Mouse (Mus musculus) myocyte (in vitro differentiated cells): Measurements from ENCODE around the gene Galt. TPM values are rescaled to one million over a fixed set of nuclear protein-coding genes. Genes with fewer than 3 reads are reported as not detected.
A peak's percentile ranks its signal among the peaks of the same experiment; 100 is the strongest.

Experiments used
- H3K27me3 ChIP-seq: one replicate; pipeline ENCODE4 v1.6.1; 2011; ENCODE audit not compliant: control insufficient read depth, insufficient read depth, insufficient read length
- H3K36me3 ChIP-seq: one replicate; pipeline ENCODE4 v1.6.1; 2011; ENCODE audit not compliant: control insufficient read depth, insufficient read depth
- H3K4me2 ChIP-seq: one replicate; pipeline ENCODE4 v1.6.1; 2011; ENCODE audit warnings: low read depth, control low read depth
- H3K4me3 ChIP-seq: one replicate; pipeline ENCODE4 v1.5.1; 2011; ENCODE audit warnings: mild to moderate bottlenecking, control low read depth, moderate library complexity
- H3K79me2 ChIP-seq: one replicate; pipeline ENCODE4 v1.6.1; 2011; ENCODE audit not compliant: control insufficient read depth, insufficient read depth
- H3ac ChIP-seq: one replicate; pipeline ENCODE4 v1.6.1; 2011; ENCODE audit not compliant: control insufficient read depth, insufficient read length
- CEBPB ChIP-seq: IDR thresholded peaks from 2 replicates; pipeline ENCODE4 v1.6.1; 2011; ENCODE audit warnings: mild to moderate bottlenecking, moderate library complexity; ENCODE audit not compliant: poor library complexity, insufficient read depth, severe bottlenecking
- E2F4 ChIP-seq: IDR thresholded peaks from one replicate; pipeline ENCODE4 v1.6.1; 2011; ENCODE audit warnings: mild to moderate bottlenecking, control low read depth, moderate library complexity; ENCODE audit not compliant: insufficient read depth
- MAX ChIP-seq: IDR thresholded peaks from one replicate; pipeline ENCODE4 v1.6.1; 2011; ENCODE audit warnings: low read depth, mild to moderate bottlenecking, control low read depth
- MYOD1 ChIP-seq, 3 experiments: IDR thresholded peaks; one replicate each; pipeline ENCODE4 v1.6.1; 2011; ENCODE audit warnings: control low read depth in 2 of 3, low read depth in 2 of 3, mild to moderate bottlenecking in 2 of 3, moderate library complexity in 1 of 3; ENCODE audit not compliant: insufficient read length in 2 of 3, control insufficient read depth in 1 of 3
- MYOG ChIP-seq, 3 experiments: IDR thresholded peaks; one replicate each; pipeline ENCODE4 v1.6.1; 2011; ENCODE audit warnings: control low read depth in 2 of 3, low read depth in 2 of 3, mild to moderate bottlenecking in 2 of 3; ENCODE audit not compliant: insufficient read length in 2 of 3, control insufficient read depth in 1 of 3, insufficient read depth in 1 of 3
- POLR2A ChIP-seq: IDR thresholded peaks from one replicate; pipeline ENCODE4 v1.6.1; 2011; ENCODE audit warnings: low read depth, mild to moderate bottlenecking, control low read depth, moderate library complexity; ENCODE audit not compliant: insufficient read length
- POLR2AphosphoS2 ChIP-seq: IDR thresholded peaks from one replicate; pipeline ENCODE4 v1.6.1; 2011; ENCODE audit warnings: low read depth, control low read depth; ENCODE audit not compliant: insufficient read length
- REST ChIP-seq: IDR thresholded peaks from one replicate; pipeline ENCODE4 v1.6.1; 2011; ENCODE audit warnings: mild to moderate bottlenecking, control low read depth, moderate library complexity; ENCODE audit not compliant: insufficient read depth, insufficient read length
- SRF ChIP-seq: IDR thresholded peaks from one replicate; pipeline ENCODE4 v1.6.1; 2011; ENCODE audit warnings: low read depth; ENCODE audit not compliant: control insufficient read depth, insufficient read length
- TCF12 ChIP-seq: IDR thresholded peaks from one replicate; pipeline ENCODE4 v1.6.1; 2011; ENCODE audit warnings: mild to moderate bottlenecking, control low read depth; ENCODE audit not compliant: poor library complexity, insufficient read depth, severe bottlenecking
- TCF3 ChIP-seq: IDR thresholded peaks from one replicate; pipeline ENCODE4 v1.6.1; 2011; ENCODE audit warnings: low read depth, control low read depth; ENCODE audit not compliant: insufficient read length
- USF1 ChIP-seq: IDR thresholded peaks from one replicate; pipeline ENCODE4 v1.6.1; 2011; ENCODE audit warnings: low read depth, mild to moderate bottlenecking, control low read depth, moderate library complexity
- polyA plus RNA-seq: library from polyadenylated mRNA; unstranded; fragments of >200 nt; fragmentation: generic; extraction: Trizol; gene quantifications from one replicate; pipeline ENCODE4 v1.2.1, GENCODE M21; 2012; ENCODE audit warnings: missing spikeins

Galt gene
- 2.1 TPM for polyA plus RNA-seq

DNA sequence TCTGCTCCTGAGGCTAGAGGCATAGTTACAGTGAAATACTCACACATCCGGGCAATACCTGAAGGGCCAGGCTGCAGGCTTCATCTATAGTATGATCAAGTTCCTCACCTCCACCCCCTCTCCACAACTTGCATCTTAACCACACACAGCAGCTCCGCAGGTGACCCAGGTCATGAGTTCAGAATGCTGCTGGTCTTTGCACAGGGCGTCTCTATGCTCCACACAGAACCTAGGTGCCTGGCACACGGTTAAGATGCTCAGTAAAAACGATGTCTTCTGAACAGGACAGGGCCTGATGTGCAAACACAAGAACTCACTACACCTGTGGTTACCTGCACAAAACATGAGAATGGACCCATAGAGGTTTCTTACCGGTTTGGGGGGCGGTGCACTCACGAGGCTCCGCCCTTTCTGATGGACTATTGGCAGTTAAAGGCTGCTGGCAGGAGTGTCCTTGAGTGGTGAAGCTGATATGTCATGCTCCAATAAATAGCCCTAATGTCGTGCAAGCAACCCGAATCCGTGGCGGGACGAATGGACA, at the start of gene Galt:
Galt (plus strand) TSS at position 432 of the 541 bp plus-strand sequence.
- Histone ChIP-seq H3K27me3 (no peaks in the 10 kb centered on the region), H3K79me2 (no peaks in the 10 kb centered on the region), H3K36me3 (no peaks in the 10 kb centered on the region), H3K4me3 (peak within 1 kb of the TSS; percentile 45), H3K4me2 (peak within 1 kb of the TSS; percentile 99), H3ac (peak within 1 kb of the TSS; percentile 29)
- TF ChIP-seq POLR2A (no peak), MYOD1 (IDR thresholded peaks at IDR 0.05; ENCODE audit: control insufficient read depth in 1 of 3, insufficient read length in 2 of 3, low read depth in 2 of 3) (no peak), USF1 (no peak), REST (no peak), E2F4 (no peak), CEBPB (no peak), MAX (no peak), TCF3 (no peak), MYOG (IDR thresholded peaks at IDR 0.05; ENCODE audit: control insufficient read depth in 1 of 3, insufficient read depth in 1 of 3, insufficient read length in 2 of 3, low read depth in 2 of 3) (no peak), SRF (no peak), TCF12 (no peak), POLR2AphosphoS2 (no peak)

DNA sequence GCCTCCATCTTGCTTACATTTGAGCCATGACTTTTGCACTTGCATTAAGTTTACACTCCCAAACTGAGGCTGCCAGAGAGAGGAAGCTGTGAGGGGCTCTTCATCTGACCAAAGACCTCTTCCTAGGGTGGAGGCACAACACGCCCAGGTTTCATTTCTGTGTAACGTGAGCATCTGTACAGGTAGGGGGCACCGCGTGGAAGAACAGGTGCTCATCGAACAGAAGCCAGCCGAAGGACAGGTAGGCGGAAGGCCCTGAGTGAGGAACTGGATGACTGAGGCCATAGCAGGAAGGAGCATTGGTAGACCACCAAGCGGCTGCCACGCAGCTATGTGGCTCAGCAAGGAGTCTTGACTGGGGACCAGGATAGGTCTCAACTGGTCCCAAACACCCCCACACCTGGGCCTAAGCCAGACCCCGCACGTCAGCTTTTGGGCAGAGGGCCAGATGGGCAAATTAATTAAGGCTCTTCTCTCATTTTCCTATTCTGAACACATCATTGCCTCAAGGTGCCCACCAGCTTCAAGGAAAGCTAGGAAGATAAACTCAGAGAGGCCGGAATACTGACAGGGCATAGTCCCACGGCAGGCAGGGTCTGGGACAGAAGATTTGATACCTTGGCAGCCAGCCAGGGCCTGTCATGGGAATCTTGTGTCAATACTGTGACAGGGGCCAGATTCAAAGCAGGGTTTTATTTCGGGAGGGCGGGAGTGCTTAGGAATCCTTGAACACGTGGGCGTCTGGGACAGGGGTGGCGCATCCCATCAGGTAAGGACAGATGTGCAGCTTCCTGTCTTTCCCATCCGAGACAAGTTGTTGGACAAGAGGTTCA, 48.9 kb upstream of the Galt start:
- TF ChIP-seq CEBPB (no peak), E2F4 (no peak), POLR2AphosphoS2 (no peak), MYOD1 (IDR thresholded peaks at IDR 0.05; ENCODE audit: control insufficient read depth in 1 of 3, insufficient read length in 2 of 3, low read depth in 2 of 3) (no peak), USF1 (no peak), POLR2A (no peak)
- H3K4me2 ChIP-seq = peak overlapping the region; percentile 52

DNA sequence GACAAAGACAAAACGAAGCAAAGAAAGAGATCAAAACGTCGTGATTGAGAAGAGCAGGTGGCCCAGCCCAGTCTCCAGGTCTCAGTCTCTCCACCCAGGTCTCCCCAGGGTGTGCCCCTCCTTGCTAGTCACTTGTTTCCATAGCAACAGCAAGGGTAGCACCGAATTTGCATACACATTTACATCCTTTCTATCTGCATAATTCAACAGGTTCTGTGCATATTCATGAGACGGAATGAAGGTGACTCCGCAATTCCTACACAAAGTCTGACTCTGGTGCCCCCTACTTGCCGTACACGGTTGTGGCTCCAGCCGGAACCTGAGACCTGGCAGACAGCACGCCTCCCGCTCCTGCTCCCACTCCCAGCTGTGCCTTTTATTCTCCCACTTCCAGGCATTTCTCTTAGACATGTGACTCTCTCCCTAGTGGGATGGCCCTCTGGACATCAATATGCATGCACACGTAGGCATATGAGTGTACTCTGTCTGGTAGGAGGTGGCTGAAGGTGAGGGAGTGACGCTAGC, 48.0 kb upstream of the Galt start:
- H3K27me3 ChIP-seq = peaks cover 12% of the 10 kb centered on the region

More for the DNA sequence above, 48.9 kb upstream of the Galt start:
- Histone ChIP-seq H3K4me3 (no peak overlapping the region), H3K36me3 (no peaks in the 10 kb centered on the region), H3ac (no peak overlapping the region), H3K27me3 (peaks cover 12% of the 10 kb centered on the region), H3K79me2 (no peaks in the 10 kb centered on the region)

DNA sequence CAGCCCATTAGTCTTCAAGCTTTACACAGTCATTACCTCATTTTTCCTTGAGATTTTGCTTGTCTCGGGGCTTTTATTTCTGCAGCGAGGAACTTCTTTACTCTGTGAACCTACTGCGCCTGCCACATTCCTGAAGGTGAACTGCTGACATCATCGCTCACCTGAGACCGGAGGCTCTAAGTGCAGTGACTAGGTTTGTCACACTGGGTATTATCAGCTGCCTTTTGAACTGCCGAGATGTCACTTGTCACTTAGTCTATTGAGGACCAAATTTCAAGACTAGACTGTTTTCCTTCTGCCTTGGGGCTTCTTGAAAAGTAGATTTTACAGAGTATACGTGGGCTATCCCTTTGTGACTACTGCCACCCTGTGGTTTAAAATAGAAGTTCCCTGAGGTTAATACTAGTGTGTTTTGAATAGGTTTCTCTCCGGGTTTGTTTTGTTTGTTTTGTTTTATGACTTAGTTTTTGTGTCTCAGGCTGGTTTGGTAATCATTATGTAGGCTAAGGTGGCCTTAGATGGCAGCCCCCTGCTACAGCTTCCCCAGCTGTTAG, 46.8 kb upstream of the Galt start:
- Histone ChIP-seq H3K79me2 (peaks cover 8% of the 10 kb centered on the region), H3K4me3 (no peak overlapping the region), H3K36me3 (no peaks in the 10 kb centered on the region), H3ac (no peak overlapping the region), H3K4me2 (peak overlapping the region; percentile 39), H3K27me3 (peaks cover 12% of the 10 kb centered on the region)
- TF ChIP-seq MAX (no peak), POLR2A (no peak), MYOD1 (IDR thresholded peaks at IDR 0.05; ENCODE audit: control insufficient read depth in 1 of 3, insufficient read length in 2 of 3, low read depth in 2 of 3) (no peak), TCF3 (no peak), SRF (no peak), TCF12 (no peak), E2F4 (no peak), REST (no peak), POLR2AphosphoS2 (no peak), USF1 (no peak), MYOG (IDR thresholded peaks at IDR 0.05; ENCODE audit: control insufficient read depth in 1 of 3, insufficient read depth in 1 of 3, insufficient read length in 2 of 3, low read depth in 2 of 3) (no peak), CEBPB (no peak)

More for the DNA sequence above, 48.0 kb upstream of the Galt start:
- TF ChIP-seq MYOD1 (IDR thresholded peaks at IDR 0.05; ENCODE audit: control insufficient read depth in 1 of 3, insufficient read length in 2 of 3, low read depth in 2 of 3) (peak in 1 of 3 experiments; percentile 16), TCF3 (no peak), TCF12 (no peak)
- Histone ChIP-seq H3K4me2 (peak overlapping the region; percentile 52), H3K79me2 (no peaks in the 10 kb centered on the region), H3K36me3 (no peaks in the 10 kb centered on the region), H3K4me3 (no peak overlapping the region), H3ac (no peak overlapping the region)
